ENCODE assay signal across 17 mouse cellular contexts in the genomic region with DNA sequence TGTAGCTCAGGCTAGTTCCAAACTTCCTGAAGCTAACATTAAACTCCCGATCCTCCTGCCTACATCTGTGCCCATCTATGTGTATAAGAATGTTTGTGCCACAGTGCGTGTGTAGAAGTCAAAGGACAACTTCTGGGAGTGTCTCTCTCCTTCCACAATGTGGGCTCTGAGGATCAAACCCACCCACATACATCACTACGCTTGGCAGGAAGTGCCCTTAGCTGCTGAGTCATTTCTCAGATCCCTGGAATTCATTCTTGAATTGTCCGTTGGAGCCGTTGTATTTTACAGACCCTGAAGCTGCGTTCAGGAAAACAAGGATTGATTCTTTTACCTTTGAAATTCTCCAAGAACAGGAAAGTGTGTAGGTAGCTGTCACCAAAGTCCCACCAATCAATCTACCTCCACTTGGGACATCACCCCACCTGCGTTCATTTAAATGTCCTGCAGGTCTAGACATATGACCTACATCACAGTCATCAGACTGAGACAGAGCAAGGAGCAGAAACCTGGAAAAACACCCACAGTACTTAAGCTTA. TPM values are rescaled to one million over a fixed set of nuclear protein-coding genes. Genes with fewer than 3 reads are reported as not detected.
A peak's percentile ranks its signal among the peaks of the same experiment; 100 is the strongest.
DNase-seq lines count a peak whose midpoint lies in the region; ATAC-seq and TF ChIP-seq lines count a peak whose summit lies in the region.
"Had no signal": no experiment of that assay in that cellular context is flagged by ENCODE, and none has a peak within 500 bp of the region (broad histone marks: within the 10 kb centered on the region; RNA-seq: fewer than 3 reads in every experiment).

No protein-coding gene starts in this region.

- ATAC-seq in lung, embryonic 16.5 days (ENCODE audit: low read depth), result no peak
- no peak for ATAC-seq in stomach, postnatal 0 days (ENCODE audit: low FRiP score, low TSS enrichment)
- no peak for ATAC-seq in liver, postnatal 0 days
- ATAC-seq: forebrain, embryonic 15.5 days; intestine, embryonic 16.5 days had no signal

- H3K9me3 ChIP-seq in lung, embryonic 16.5 days (ENCODE audit: control insufficient read depth, low read length), result no peaks in the 10 kb centered on the region
- H3K9me3 ChIP-seq in stomach, postnatal 0 days (ENCODE audit: control insufficient read depth, low read length), result no peaks in the 10 kb centered on the region
- H3K9me3 ChIP-seq in liver, postnatal 0 days (ENCODE audit: low read length), result no peaks in the 10 kb centered on the region
- H3K9me3 ChIP-seq: forebrain, embryonic 15.5 days; G1E; midbrain, embryonic 12.5 days; neural tube, embryonic 13.5 days had no signal

- TF ChIP-seq CTCF in gastrocnemius, adult 2 months (IDR thresholded peaks at IDR 0.05), result no peak
- no peak for TF ChIP-seq CTCF in stomach, postnatal 0 days (IDR thresholded peaks at IDR 0.05; ENCODE audit: low read depth)
- TF ChIP-seq CTCF in liver, postnatal 0 days (IDR thresholded peaks at IDR 0.05; ENCODE audit: low read depth), result no peak

- H3K4me1 ChIP-seq in lung, embryonic 16.5 days (replicated peaks; ENCODE audit: control insufficient read depth, insufficient read depth, low read length), result peaks cover 81% of the 10 kb centered on the region
- peaks cover 27% of the 10 kb centered on the region for H3K4me1 ChIP-seq in stomach, postnatal 0 days (replicated peaks; ENCODE audit: control insufficient read depth, insufficient read depth)
- peaks cover 62% of the 10 kb centered on the region for H3K4me1 ChIP-seq in liver, postnatal 0 days (ENCODE audit: insufficient read depth)

- WGBS in lung, embryonic 16.5 days, result 39% methylated on average over 7 of the region's 7 CpGs
- 43% methylated on average over 7 of the region's 7 CpGs for WGBS in stomach, postnatal 0 days
- WGBS in liver, postnatal 0 days (ENCODE audit: insufficient replicate concordance), result 56% methylated on average over 7 of the region's 7 CpGs

- H3K27ac ChIP-seq in gastrocnemius, adult 2 months, result peak overlapping the region; percentile 80; the same call in 1 of the 2 replicates
- H3K27ac ChIP-seq in lung, embryonic 16.5 days (ENCODE audit: low read length), result peak overlapping the region; percentile 81
- H3K27ac ChIP-seq in stomach, postnatal 0 days (replicated peaks), result 0 out of 2 replicates have a peak overlapping the region, but pooled peaks have one; percentile 30
- H3K27ac ChIP-seq in liver, postnatal 0 days (ENCODE audit: low read depth), result no peak overlapping the region
- H3K27ac ChIP-seq: forebrain, embryonic 15.5 days; liver, embryonic 14.5 days; midbrain, embryonic 12.5 days; neural tube, embryonic 13.5 days had no signal

- peak overlapping the region; percentile 31; the same call in 1 of the 2 replicates for H3K9ac ChIP-seq in lung, embryonic 16.5 days (ENCODE audit: low read length)
- H3K9ac ChIP-seq in stomach, postnatal 0 days (ENCODE audit: low read length), result no peak overlapping the region
- H3K9ac ChIP-seq in liver, postnatal 0 days (replicated peaks), result no peak overlapping the region
- H3K9ac ChIP-seq: forebrain, embryonic 15.5 days; liver, embryonic 14.5 days; midbrain, embryonic 12.5 days; neural tube, embryonic 13.5 days had no signal

- no peak overlapping the region for H3K4me2 ChIP-seq in lung, embryonic 16.5 days (ENCODE audit: low read depth, low read length)
- H3K4me2 ChIP-seq in stomach, postnatal 0 days (replicated peaks; ENCODE audit: low read depth), result no peak overlapping the region
- no peak overlapping the region for H3K4me2 ChIP-seq in liver, postnatal 0 days (ENCODE audit: low read depth, low read length)
- H3K4me2 ChIP-seq: forebrain, embryonic 15.5 days; midbrain, embryonic 12.5 days; neural tube, embryonic 13.5 days had no signal

- no peaks in the 10 kb centered on the region for H3K27me3 ChIP-seq in lung, embryonic 16.5 days (ENCODE audit: control insufficient read depth, insufficient read depth, low read depth, low read length)
- no peaks in the 10 kb centered on the region for H3K27me3 ChIP-seq in stomach, postnatal 0 days (ENCODE audit: control insufficient read depth, insufficient read depth, low read length)
- no peaks in the 10 kb centered on the region for H3K27me3 ChIP-seq in liver, postnatal 0 days (ENCODE audit: insufficient read depth, low read length)
- H3K27me3 ChIP-seq: forebrain, embryonic 15.5 days; midbrain, embryonic 12.5 days; neural tube, embryonic 13.5 days had no signal

- H3K4me3 ChIP-seq in gastrocnemius, adult 2 months, result no peak overlapping the region
- H3K4me3 ChIP-seq in lung, embryonic 16.5 days (ENCODE audit: low read length), result no peak overlapping the region
- H3K4me3 ChIP-seq in stomach, postnatal 0 days (ENCODE audit: low read depth, low read length), result no peak overlapping the region
- H3K4me3 ChIP-seq in liver, postnatal 0 days (ENCODE audit: low read depth, low read length), result no peak overlapping the region
- H3K4me3 ChIP-seq: erythroblast, embryonic 14.5 days; forebrain, embryonic 15.5 days; midbrain, embryonic 12.5 days; neural tube, embryonic 13.5 days had no signal

- no peak for TF ChIP-seq EP300 in stomach, postnatal 0 days (optimal IDR thresholded peaks at IDR 0.05)
- TF ChIP-seq EP300 in liver, postnatal 0 days (IDR thresholded peaks at IDR 0.05; ENCODE audit: low read depth), result no peak

- no peak for DNase-seq in gastrocnemius, adult 2 months
- DNase-seq in gastrocnemius, postnatal 10 days, result no peak
- no peak for DNase-seq in lung, postnatal 36 days
- peak; percentile 48 for DNase-seq in NIH3T3 (ENCODE audit: low read depth)
- DNase-seq in stomach, postnatal 0 days (ENCODE audit: low spot score), result no peak
- DNase-seq in liver, postnatal 0 days, result no peak
- DNase-seq: adrenal gland, postnatal 14 days; heart, postnatal 4 days; thymus, adult 18-20 months had no signal

- no peaks in the 10 kb centered on the region for H3K36me3 ChIP-seq in lung, embryonic 16.5 days (ENCODE audit: control insufficient read depth, insufficient read depth, low read length)
- H3K36me3 ChIP-seq in stomach, postnatal 0 days (ENCODE audit: control insufficient read depth, insufficient read depth, low read length), result no peaks in the 10 kb centered on the region
- no peaks in the 10 kb centered on the region for H3K36me3 ChIP-seq in liver, postnatal 0 days (replicated peaks; ENCODE audit: insufficient read depth, low read length)
- H3K36me3 ChIP-seq: forebrain, embryonic 15.5 days; G1E; midbrain, embryonic 12.5 days; neural tube, embryonic 13.5 days had no signal

- intact Hi-C loops in gastrocnemius, adult 2 months (cut with DNase I), result no loop called here

RNA-seq across cellular contexts. Expression of gene Rock2, which starts 21.7 kb away (rescaled TPM):
- total RNA-seq in gastrocnemius, adult 2 months (2021), result 100 to 1,000 TPM in 1 of 2 experiments, 10 to 100 TPM in 1; 86.0 to 103 TPM
- total RNA-seq in gastrocnemius, postnatal 10 days (2021), result 100 to 1,000 TPM; 102 to 115 TPM
- 15.3 and 15.7 TPM in 2 replicates for polyA plus RNA-seq in lung, embryonic 16.5 days (2015; fragmentation: Nextera tagmentation; extraction: Ambion mirVana)
- 12.1 and 13.3 TPM in 2 replicates for polyA plus RNA-seq in stomach, postnatal 0 days (2015; fragmentation: Nextera tagmentation; extraction: Ambion mirVana)
- polyA plus RNA-seq in liver, postnatal 0 days (2015; fragmentation: Nextera tagmentation; extraction: Ambion mirVana), result 5.3 TPM in 2 replicates
